Mouse (Mus musculus) adrenal gland, adult (tissue): Measurements from ENCODE around the gene Myo6.

Experiments
- DNase-seq, 2 experiments: peaks; one replicate each; pipeline ENCODE4 v3.0.0; 2022 to 2023; ENCODE audit warnings: low spot score in 1 of 2; ENCODE audit not compliant: inconsistent age in 2 of 2

The Myo6 gene

GRCm38 (mm10) chr9:80351295-80351677, 186.5 kb downstream of the Myo6 start:
- no peak for DNase-seq

DNA sequence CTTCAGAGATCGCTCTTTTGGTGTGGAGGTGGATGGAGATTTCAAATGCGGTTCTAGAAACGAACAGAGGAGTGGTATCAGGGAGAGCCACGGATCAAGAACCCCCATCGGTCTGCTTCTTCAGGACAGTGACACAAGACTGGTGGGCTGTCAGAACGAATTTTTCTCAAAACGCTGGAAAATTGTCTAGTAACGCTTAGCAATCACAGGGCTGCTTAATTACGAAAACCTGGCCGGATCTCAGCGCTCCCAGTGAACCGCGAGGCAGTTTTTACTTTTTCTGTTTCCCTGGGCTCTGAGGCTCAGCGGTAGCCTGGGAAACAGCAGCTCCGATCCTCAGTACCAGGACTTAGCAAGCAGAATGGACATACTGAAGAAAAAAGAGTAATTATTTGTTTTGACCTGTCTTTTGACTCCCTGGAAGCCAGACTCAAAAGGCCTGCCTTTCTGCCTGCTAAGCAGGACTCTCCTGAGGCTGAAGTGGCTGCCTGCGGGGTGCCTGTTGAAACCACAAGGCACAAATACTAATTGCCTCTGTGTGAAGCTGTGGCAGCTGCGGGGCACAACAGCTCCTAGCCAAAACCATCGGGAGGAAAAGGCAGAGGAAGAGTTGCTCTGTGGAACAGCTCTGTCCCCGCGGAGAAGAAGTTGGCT, 187.0 kb downstream of the Myo6 start:
- no peak for DNase-seq

GRCm38 (mm10) chr9:80360063-80360462, 195.2 kb downstream of the Myo6 start:
- no peak for DNase-seq
